Mouse (Mus musculus) gastrocnemius, adult 2 months (tissue): ENCODE measurements around the gene Fam3c. TPM values are rescaled to one million over a fixed set of nuclear protein-coding genes. Genes with fewer than 3 reads are reported as not detected.
A peak's percentile ranks its signal among the peaks of the same experiment; 100 is the strongest.

Experiments
- DNase-seq: peaks from one replicate; pipeline ENCODE4 v3.0.0; 2022
- H3K27ac ChIP-seq: fragments of 200-600 bp; 2 replicates; pipeline ENCODE4 v1.8.1; 2022; ENCODE audit warnings: mild to moderate bottlenecking
- H3K4me3 ChIP-seq: fragments of 200-600 bp; 2 replicates; pipeline ENCODE4 v1.8.1; 2022; ENCODE audit warnings: mild to moderate bottlenecking, moderate library complexity
- CTCF ChIP-seq: fragments of 200-600 bp; IDR thresholded peaks from 2 replicates; pipeline ENCODE4 v1.8.1; 2022; ENCODE audit warnings: antibody characterized with exemption, mild to moderate bottlenecking, moderate library complexity
- intact Hi-C: fragments of 180-260 bp; cut with DNase I; formaldehyde crosslinking; loops from one replicate; pipeline ENCODE4 v1.15.1; 2025
- total RNA-seq, 2 experiments: library from RNA; stranded (reverse); gene quantifications; 2 replicates each; pipeline ENCODE4 v1.2.3; 2021

Fam3c gene
- total RNA-seq, 2 experiments from 2014 or later = 16.3 to 24.0 TPM

GRCm38 (mm10) chr6:22378462-22378861, 22.4 kb upstream of the Fam3c start:
- Histone ChIP-seq H3K27ac (no peak overlapping the region), H3K4me3 (no peak overlapping the region)
- no peak for DNase-seq
- TF ChIP-seq CTCF = no peak
- intact Hi-C loops = no loop called here

- intact Hi-C loops = no loop called here
- H3K27ac ChIP-seq = no peak overlapping the region
- no peak for DNase-seq
- no peak for TF ChIP-seq CTCF
- H3K4me3 ChIP-seq = no peak overlapping the region
These were observed 18.7 kb upstream of the Fam3c start for GRCm38 (mm10) chr6:22374791-22375190.

- Histone ChIP-seq H3K27ac (no peak overlapping the region), H3K4me3 (no peak overlapping the region)
- no peak for TF ChIP-seq CTCF
- DNase-seq = no peak
- intact Hi-C loops = no loop called here
These were observed 17.4 kb upstream of the Fam3c start for GRCm38 (mm10) chr6:22373476-22373875.

- no peak for DNase-seq
- TF ChIP-seq CTCF = no peak
- Histone ChIP-seq H3K4me3 (no peak overlapping the region), H3K27ac (no peak overlapping the region)
- intact Hi-C loops = no loop called here
These were observed 10.9 kb upstream of the Fam3c start for GRCm38 (mm10) chr6:22366977-22367376.

GRCm38 (mm10) chr6:22363590-22363989, 7.5 kb upstream of the Fam3c start:
- no peak overlapping the region for H3K4me3 ChIP-seq
- DNase-seq = no peak
- TF ChIP-seq CTCF = no peak
- H3K27ac ChIP-seq = no peak overlapping the region
- intact Hi-C loops = no loop called here

GRCm38 (mm10) chr6:22361941-22362340, 5.9 kb upstream of the Fam3c start:
- Histone ChIP-seq H3K27ac (no peak overlapping the region), H3K4me3 (no peak overlapping the region)
- no peak for TF ChIP-seq CTCF
- intact Hi-C loops = no loop called here
- DNase-seq = no peak

GRCm38 (mm10) chr6:22359019-22359418, 3.0 kb upstream of the Fam3c start:
- intact Hi-C loops = no loop called here
- no peak for TF ChIP-seq CTCF
- no peak for DNase-seq
- Histone ChIP-seq H3K4me3 (no peak overlapping the region), H3K27ac (no peak overlapping the region)

- DNase-seq = no peak
- intact Hi-C loops = loop anchor here (2.0 kb wide), 1 partner anchor 33 kb away; no protein-coding TSS in a partner anchor
- Histone ChIP-seq H3K27ac (no peak overlapping the region), H3K4me3 (no peak overlapping the region)
- no peak for TF ChIP-seq CTCF
These were observed 1.3 kb upstream of the Fam3c start for GRCm38 (mm10) chr6:22357351-22357750.

- DNase-seq = no peak
- no peak for TF ChIP-seq CTCF
- Histone ChIP-seq H3K4me3 (peak overlapping the region; percentile 91), H3K27ac (peak overlapping the region; percentile 88)
- intact Hi-C loops = loop anchor here (2.0 kb wide), 1 partner anchor 31 kb away; no protein-coding TSS in a partner anchor
These were observed 502 bp downstream of the Fam3c start for GRCm38 (mm10) chr6:22355396-22356085.

- intact Hi-C loops = no loop called here
- no peak for TF ChIP-seq CTCF
- peak overlapping the region; percentile 88; the same call in 1 of the 2 replicates for H3K27ac ChIP-seq
- H3K4me3 ChIP-seq = peak overlapping the region; percentile 91
- no peak for DNase-seq
These were observed 1.4 kb downstream of the Fam3c start for GRCm38 (mm10) chr6:22354675-22355074.

GRCm38 (mm10) chr6:22354031-22354430, 2.0 kb downstream of the Fam3c start:
- no peak for DNase-seq
- H3K27ac ChIP-seq = no peak overlapping the region
- H3K4me3 ChIP-seq = peak overlapping the region; percentile 91
- TF ChIP-seq CTCF = no peak
- intact Hi-C loops = no loop called here

GRCm38 (mm10) chr6:22351551-22351950, 4.5 kb downstream of the Fam3c start:
- no peak overlapping the region; the same call in 1 of the 2 replicates for H3K4me3 ChIP-seq

GRCm38 (mm10) chr6:22350239-22350571, 5.8 kb downstream of the Fam3c start:
- no peak overlapping the region for H3K4me3 ChIP-seq
- no peak for DNase-seq
- no peak for TF ChIP-seq CTCF
- intact Hi-C loops = no loop called here
- H3K27ac ChIP-seq = no peak overlapping the region

More at GRCm38 (mm10) chr6:22351551-22351950, 4.5 kb downstream of the Fam3c start:
- no peak for TF ChIP-seq CTCF
- DNase-seq = peak; percentile 30
- intact Hi-C loops = no loop called here
- peak overlapping the region; percentile 32; the same call in 1 of the 2 replicates for H3K27ac ChIP-seq

GRCm38 (mm10) chr6:22349531-22350238, 6.4 kb downstream of the Fam3c start:
- intact Hi-C loops = no loop called here
- TF ChIP-seq CTCF = no peak
- Histone ChIP-seq H3K27ac (no peak overlapping the region), H3K4me3 (no peak overlapping the region)
- no peak for DNase-seq
